Mouse (Mus musculus) midbrain, embryonic 11.5 days (tissue): ENCODE data around the gene Atl1. TPM values are rescaled to one million over a fixed set of nuclear protein-coding genes. Genes with fewer than 3 reads are reported as not detected.

Experiments used
- ATAC-seq: fragments of 200-750 bp; cut with Nextera tagmentation; 2 replicates; pipeline ENCODE4 v1.8.0; 2017; ENCODE audit warnings: moderate TSS enrichment, moderate library complexity; ENCODE audit not compliant: low FRiP score
- DNase-seq: peaks from one replicate; pipeline ENCODE4 v3.0.0; 2015; ENCODE audit warnings: low spot score; ENCODE audit errors: missing footprints
- H3K27ac ChIP-seq: fragments of 300-500 bp; sonication (generic); 2 replicates; pipeline ENCODE4 v1.5.1; 2014; ENCODE audit warnings: low read depth, low read length
- H3K27me3 ChIP-seq: fragments of 300-500 bp; sonication (generic); 2 replicates; pipeline ENCODE4 v1.6.1; 2014; ENCODE audit warnings: mild to moderate bottlenecking, low read length, moderate library complexity, mixed read lengths; ENCODE audit not compliant: control insufficient read depth, insufficient read depth
- H3K36me3 ChIP-seq: fragments of 300-500 bp; sonication (generic); 2 replicates; pipeline ENCODE4 v1.6.1; 2014; ENCODE audit warnings: mild to moderate bottlenecking, low read length, moderate library complexity, mixed read lengths; ENCODE audit not compliant: control insufficient read depth, insufficient read depth
- H3K4me1 ChIP-seq: fragments of 300-500 bp; sonication (generic); 2 replicates; pipeline ENCODE4 v1.6.1; 2014; ENCODE audit warnings: low read length; ENCODE audit not compliant: control insufficient read depth, insufficient read depth
- H3K4me2 ChIP-seq: fragments of 300-500 bp; sonication (generic); 2 replicates; pipeline ENCODE4 v1.6.1; 2014; ENCODE audit warnings: mild to moderate bottlenecking, moderate library complexity
- H3K4me3 ChIP-seq: fragments of 300-500 bp; sonication (generic); 2 replicates; pipeline ENCODE4 v1.5.1; 2014; ENCODE audit warnings: low read depth, low read length
- H3K9ac ChIP-seq: fragments of 300-500 bp; sonication (generic); 2 replicates; pipeline ENCODE4 v1.6.1; 2014; ENCODE audit warnings: low read length
- H3K9me3 ChIP-seq: fragments of 300-500 bp; sonication (generic); 2 replicates; pipeline ENCODE4 v1.6.1; 2016; ENCODE audit warnings: low read length; ENCODE audit not compliant: control insufficient read depth
- WGBS: fragments of 180-500 bp; shearing (Covaris S2); extraction: QIAGEN DNeasy Blood & Tissue Kit; methylation state at CpG from one replicate; pipeline ENCODE4 v1.1.7; 2014; 5-methylcytosine and 5-hydroxymethylcytosine counted together
- polyA plus RNA-seq: library from polyadenylated mRNA; unstranded; fragments of >200 nt; fragmentation: Nextera tagmentation; extraction: Ambion mirVana; gene quantifications from 2 replicates; pipeline ENCODE4 v1.2.1, GENCODE M21; 2014

The Atl1 gene
- polyA plus RNA-seq, 1 experiment from 2014 or later = 57.4 TPM

DNA sequence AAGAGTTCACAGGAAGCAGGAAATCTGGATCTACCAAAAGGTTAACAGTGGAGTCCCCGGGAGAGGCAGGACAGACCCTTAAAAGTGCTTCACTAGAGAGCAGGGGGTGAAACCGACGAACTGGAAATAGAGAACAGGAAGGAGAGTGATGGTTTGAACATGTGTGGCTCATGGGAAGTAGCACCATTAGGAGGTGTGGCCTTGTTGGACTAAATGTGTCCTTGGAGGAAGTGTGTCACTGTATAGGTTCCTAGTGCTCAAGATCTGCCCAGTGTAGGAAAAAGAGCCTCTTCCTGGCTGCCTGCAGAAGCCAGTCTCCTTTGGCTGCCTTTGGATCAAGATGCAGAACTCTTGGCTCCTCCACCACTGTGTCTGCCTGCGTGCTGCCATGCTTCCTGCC is 112.7 kb downstream of the Atl1 start:
- Histone ChIP-seq H3K4me3 (no peak overlapping the region), H3K9me3 (no peaks in the 10 kb centered on the region), H3K4me1 (no peaks in the 10 kb centered on the region), H3K27ac (no peak overlapping the region), H3K27me3 (no peaks in the 10 kb centered on the region), H3K4me2 (no peak overlapping the region), H3K9ac (no peak overlapping the region), H3K36me3 (no peaks in the 10 kb centered on the region)
- 85% methylated on average over 4 of the region's 4 CpGs for WGBS
- DNase-seq (no peak), ATAC-seq (no peak)

DNA sequence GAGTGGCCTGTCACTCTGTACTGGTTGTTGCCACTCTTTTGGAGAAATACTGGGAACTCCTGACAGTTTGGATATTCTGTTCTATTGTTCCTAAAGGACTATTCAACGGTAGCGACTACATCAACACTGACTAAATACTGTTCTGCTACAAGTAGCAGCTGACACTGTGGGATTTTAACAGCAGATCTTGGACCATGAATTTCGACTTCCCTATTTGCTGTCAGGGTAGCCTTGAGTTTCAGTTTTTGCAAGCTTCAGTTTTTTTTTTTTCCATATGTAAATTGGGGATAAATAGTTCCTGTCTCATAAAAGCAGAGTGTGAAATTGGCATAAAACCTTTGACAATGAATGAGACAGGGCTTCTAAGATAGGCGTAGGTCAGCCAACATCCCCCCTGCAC is 117.9 kb downstream of the Atl1 start:
- no peak overlapping the region for H3K27ac ChIP-seq
- no peak overlapping the region for H3K9ac ChIP-seq
- no peak overlapping the region for H3K4me3 ChIP-seq
- H3K27me3 ChIP-seq = no peaks in the 10 kb centered on the region
- H3K4me2 ChIP-seq = no peak overlapping the region
- 91% methylated on average over 4 of the region's 4 CpGs for WGBS
- peaks cover 4% of the 10 kb centered on the region; the same call in 1 of the 2 replicates for H3K9me3 ChIP-seq
- ATAC-seq (no peak), DNase-seq (no peak)
- H3K4me1 ChIP-seq = no peaks in the 10 kb centered on the region
- 0 out of 2 replicates have a peak, but pooled peaks cover 3% of the 10 kb centered on the region for H3K36me3 ChIP-seq

DNA sequence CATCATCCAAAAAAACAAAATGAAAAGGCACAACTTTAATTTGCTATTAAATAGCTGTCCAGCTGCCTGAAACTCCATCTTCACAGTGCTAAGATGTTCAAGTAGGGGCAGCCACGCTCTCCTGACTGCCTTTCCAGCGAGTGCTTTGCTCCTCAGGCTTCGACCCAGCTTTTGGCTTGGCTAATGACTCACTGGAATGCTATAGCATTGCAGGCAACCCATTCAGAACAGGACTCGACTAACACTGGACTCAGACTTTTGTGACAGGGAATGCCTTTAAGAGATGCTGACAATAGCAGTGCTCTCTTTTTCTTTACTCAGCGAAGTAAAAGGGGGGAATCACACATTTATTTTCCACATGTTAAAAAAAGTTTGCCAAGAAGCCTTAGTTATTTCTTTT is 119.3 kb downstream of the Atl1 start:
- Histone ChIP-seq H3K9ac (no peak overlapping the region), H3K36me3 (0 out of 2 replicates have a peak, but pooled peaks cover 3% of the 10 kb centered on the region), H3K9me3 (peaks cover 4% of the 10 kb centered on the region; the same call in 1 of the 2 replicates), H3K27ac (no peak overlapping the region), H3K4me1 (no peaks in the 10 kb centered on the region), H3K4me3 (no peak overlapping the region), H3K4me2 (no peak overlapping the region), H3K27me3 (no peaks in the 10 kb centered on the region)
- DNase-seq = no peak
- ATAC-seq = no peak
- 46% methylated on average over 5 of the region's 5 CpGs for WGBS

DNA sequence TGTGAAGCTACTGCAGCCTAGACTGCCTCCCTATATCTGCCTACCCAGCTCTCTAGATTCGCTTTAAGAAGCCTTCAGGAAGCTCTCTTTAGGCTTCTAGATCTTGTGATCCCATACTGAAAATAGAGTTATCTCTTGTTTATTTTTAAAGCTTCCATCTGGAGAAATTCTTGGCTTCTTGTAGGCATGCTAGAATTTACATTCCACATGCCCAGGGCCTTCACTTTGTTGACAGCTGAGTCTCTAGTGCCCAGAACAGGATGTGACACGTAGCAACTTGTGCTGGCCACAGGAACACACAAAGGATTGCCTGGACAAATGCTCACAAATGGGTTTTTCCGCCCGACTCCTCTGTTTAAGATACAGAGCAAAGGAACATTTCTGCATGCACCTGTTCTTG is 123.5 kb downstream of the Atl1 start:
- H3K9ac ChIP-seq = no peak overlapping the region
- H3K4me1 ChIP-seq = no peaks in the 10 kb centered on the region
- H3K9me3 ChIP-seq = peaks cover 2% of the 10 kb centered on the region; the same call in 1 of the 2 replicates
- no peak for DNase-seq
- no peak for ATAC-seq
- H3K27ac ChIP-seq = no peak overlapping the region
- H3K4me2 ChIP-seq = no peak overlapping the region
- H3K27me3 ChIP-seq = no peaks in the 10 kb centered on the region
- 79% methylated on average over 4 of the region's 4 CpGs for WGBS
- no peak overlapping the region for H3K4me3 ChIP-seq
- H3K36me3 ChIP-seq = peaks cover 5% of the 10 kb centered on the region; the same call in 1 of the 2 replicates

Other genes starting within 250 kb of the Atl1 start
- 10.5 and 12.0 TPM in 2 replicates for gene Sos2, start 210.8 kb upstream of the Atl1 start, polyA plus RNA-seq
- 9.7 and 13.6 TPM in 2 replicates for gene L2hgdh, start 167.7 kb upstream of the Atl1 start, polyA plus RNA-seq
- gene Atp5s, start 167.7 kb upstream of the Atl1 start, polyA plus RNA-seq = 18.0 and 19.3 TPM in 2 replicates
- 0.50 and 0.64 TPM in 2 replicates for gene Cdkl1, start 101.3 kb upstream of the Atl1 start, polyA plus RNA-seq
- 27.7 and 32.8 TPM in 2 replicates for gene Map4k5, start 586 bp downstream of the Atl1 start, polyA plus RNA-seq
- gene Sav1, start 94.4 kb downstream of the Atl1 start, polyA plus RNA-seq = 7.8 and 8.0 TPM in 2 replicates
- gene Nin, start 221.1 kb downstream of the Atl1 start, polyA plus RNA-seq = 10.0 and 11.1 TPM in 2 replicates